Mouse (Mus musculus): ENCODE measurements around the gene Icam1. TPM values are rescaled to one million over a fixed set of nuclear protein-coding genes. Genes with fewer than 3 reads are reported as not detected.
"Not testable (repeated sequence)": the region's sequence is repeated elsewhere in the genome, so short reads cannot be mapped to it uniquely, and the experiment has no call there.

The Icam1 gene
- polyA plus RNA-seq, 1 experiment from 2014 or later = 8.1 TPM

DNA sequence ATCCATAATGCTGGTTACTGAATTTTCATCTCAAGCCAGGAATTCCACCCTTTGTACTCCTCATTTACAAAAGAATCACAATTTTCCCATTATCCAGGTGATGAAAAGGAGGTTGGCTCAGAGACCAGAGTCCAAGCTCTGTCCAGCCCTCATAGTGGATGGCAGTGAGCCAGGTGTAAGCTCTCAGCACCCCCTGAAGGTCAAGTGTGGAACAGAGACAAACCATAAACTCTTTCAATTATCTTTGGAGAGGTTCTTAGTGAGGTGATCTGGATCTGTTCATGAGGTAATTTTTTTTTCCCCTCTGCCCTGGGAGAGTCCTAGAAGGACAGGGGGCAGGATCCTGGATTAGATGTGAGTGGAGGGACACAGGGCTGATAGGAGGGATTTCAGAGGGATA lies 15.0 kb upstream of the Icam1 start:
- no peak overlapping the region for H3K9ac ChIP-seq (ENCODE audit: low read depth, low read length)
- no peak for ATAC-seq (replicated peaks; ENCODE audit: insufficient number of reproducible peaks, low FRiP score, low TSS enrichment)

DNA sequence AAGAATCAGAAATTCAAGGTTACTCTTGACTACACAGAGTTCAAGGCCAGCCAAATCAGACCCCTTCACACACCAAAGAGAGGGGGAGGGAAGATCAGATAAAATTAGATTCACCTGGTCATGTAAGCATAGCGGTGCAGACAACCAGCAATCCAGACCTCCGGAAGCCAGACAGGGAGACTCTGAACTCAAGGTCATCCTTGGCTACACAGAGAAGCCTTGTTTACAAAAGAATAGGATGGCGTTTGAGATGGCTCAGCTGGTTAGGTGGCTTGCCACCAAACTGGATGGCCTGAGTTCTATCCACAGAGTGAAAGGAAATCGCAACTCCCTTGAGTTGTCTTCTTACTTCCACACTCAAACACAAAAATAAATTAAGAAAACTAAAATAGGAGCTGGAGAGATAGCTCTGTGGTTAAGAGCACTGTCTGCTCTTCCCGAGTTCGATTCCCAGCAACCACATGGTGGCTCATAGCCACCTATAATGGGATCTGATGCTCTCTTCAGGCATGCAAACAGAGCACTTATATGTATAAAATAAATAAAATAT lies 14.1 kb upstream of the Icam1 start:
- Histone ChIP-seq H3K4me3 (ENCODE audit: low read depth, low read length) (peak overlapping the region; percentile 80; the same call in 1 of the 2 replicates), H3K4me2 (no peak overlapping the region), H3K9me3 (replicated peaks; ENCODE audit: control insufficient read depth, low read length) (no peaks in the 10 kb centered on the region), H3K9ac (ENCODE audit: low read depth, low read length) (no peak overlapping the region), H3K4me1 (ENCODE audit: control insufficient read depth, insufficient read depth, low read length) (no peaks in the 10 kb centered on the region), H3K36me3 (ENCODE audit: control insufficient read depth, insufficient read depth, low read length) (peaks cover 6% of the 10 kb centered on the region; the same call in 1 of the 2 replicates), H3K27ac (ENCODE audit: low read depth, low read length) (no peak overlapping the region), H3K27me3 (ENCODE audit: control insufficient read depth, insufficient read depth, low read length) (no peaks in the 10 kb centered on the region)
- 68% methylated on average over 6 of the region's 6 CpGs for WGBS (ENCODE audit: insufficient replicate concordance)
- no peak for ATAC-seq (replicated peaks; ENCODE audit: insufficient number of reproducible peaks, low FRiP score, low TSS enrichment)

More for the DNA sequence above, 15.0 kb upstream of the Icam1 start:
- no peak overlapping the region for H3K4me3 ChIP-seq (ENCODE audit: low read depth, low read length)
- no peaks in the 10 kb centered on the region for H3K4me1 ChIP-seq (ENCODE audit: control insufficient read depth, insufficient read depth, low read length)
- no peak overlapping the region for H3K27ac ChIP-seq (ENCODE audit: low read depth, low read length)
- H3K36me3 ChIP-seq (ENCODE audit: control insufficient read depth, insufficient read depth, low read length) = no peaks in the 10 kb centered on the region
- no peaks in the 10 kb centered on the region for H3K27me3 ChIP-seq (ENCODE audit: control insufficient read depth, insufficient read depth, low read length)
- no peak overlapping the region for H3K4me2 ChIP-seq
- H3K9me3 ChIP-seq (replicated peaks; ENCODE audit: control insufficient read depth, low read length) = no peaks in the 10 kb centered on the region

GRCm38 (mm10) chr9:21002270-21002626 lies 13.5 kb upstream of the Icam1 start:
- Histone ChIP-seq H3K36me3 (ENCODE audit: control insufficient read depth, insufficient read depth, low read length) (peaks cover 9% of the 10 kb centered on the region; the same call in 1 of the 2 replicates), H3K27me3 (ENCODE audit: control insufficient read depth, insufficient read depth, low read length) (no peaks in the 10 kb centered on the region), H3K27ac (ENCODE audit: low read depth, low read length) (peak overlapping the region; percentile 73), H3K4me1 (ENCODE audit: control insufficient read depth, insufficient read depth, low read length) (no peaks in the 10 kb centered on the region), H3K9ac (ENCODE audit: low read depth, low read length) (peak overlapping the region; percentile 89), H3K9me3 (replicated peaks; ENCODE audit: control insufficient read depth, low read length) (no peaks in the 10 kb centered on the region), H3K4me2 (peak overlapping the region; percentile 89), H3K4me3 (ENCODE audit: low read depth, low read length) (peak overlapping the region; percentile 80)
- no peak for ATAC-seq (replicated peaks; ENCODE audit: insufficient number of reproducible peaks, low FRiP score, low TSS enrichment)
- WGBS (ENCODE audit: insufficient replicate concordance) = 15% methylated on average over 7 of the region's 7 CpGs

- H3K4me3 ChIP-seq (ENCODE audit: low read depth, low read length) = peak within 1 kb of the TSS; percentile 80
- peak within 1 kb of the TSS; percentile 73 for H3K27ac ChIP-seq (ENCODE audit: low read depth, low read length)
- peak; percentile 60 for ATAC-seq (replicated peaks; ENCODE audit: insufficient number of reproducible peaks, low FRiP score, low TSS enrichment)
- peaks cover 13% of the 10 kb centered on the region; the same call in 1 of the 2 replicates for H3K36me3 ChIP-seq (ENCODE audit: control insufficient read depth, insufficient read depth, low read length)
- H3K9me3 ChIP-seq (replicated peaks; ENCODE audit: control insufficient read depth, low read length) = no peaks in the 10 kb centered on the region
- H3K27me3 ChIP-seq (ENCODE audit: control insufficient read depth, insufficient read depth, low read length) = no peaks in the 10 kb centered on the region
- peak within 1 kb of the TSS; percentile 89 for H3K9ac ChIP-seq (ENCODE audit: low read depth, low read length)
- under 1% methylated on average over 72 of the region's 72 CpGs for WGBS (ENCODE audit: insufficient replicate concordance)
- H3K4me1 ChIP-seq (ENCODE audit: control insufficient read depth, insufficient read depth, low read length) = no peaks in the 10 kb centered on the region
- peak within 1 kb of the TSS; percentile 89 for H3K4me2 ChIP-seq
Measured at GRCm38 (mm10) chr9:21002627-21003551, 12.9 kb upstream of the Icam1 start, which contains the start of gene Mrpl4. Mrpl4 (plus strand) TSS chr9:21002738.

- no peaks in the 10 kb centered on the region for H3K9me3 ChIP-seq (replicated peaks; ENCODE audit: control insufficient read depth, low read length)
- no peaks in the 10 kb centered on the region for H3K4me1 ChIP-seq (ENCODE audit: control insufficient read depth, insufficient read depth, low read length)
- no peak overlapping the region for H3K4me2 ChIP-seq
- H3K36me3 ChIP-seq (ENCODE audit: control insufficient read depth, insufficient read depth, low read length) = peaks cover 22% of the 10 kb centered on the region
- H3K9ac ChIP-seq (ENCODE audit: low read depth, low read length) = no peak overlapping the region
- no peak overlapping the region for H3K4me3 ChIP-seq (ENCODE audit: low read depth, low read length)
- 87% methylated on average over 10 of the region's 10 CpGs for WGBS (ENCODE audit: insufficient replicate concordance)
- ATAC-seq (replicated peaks; ENCODE audit: insufficient number of reproducible peaks, low FRiP score, low TSS enrichment) = no peak
- no peaks in the 10 kb centered on the region for H3K27me3 ChIP-seq (ENCODE audit: control insufficient read depth, insufficient read depth, low read length)
- no peak overlapping the region for H3K27ac ChIP-seq (ENCODE audit: low read depth, low read length)
Measured at GRCm38 (mm10) chr9:21007313-21007952, 8.4 kb upstream of the Icam1 start.

DNA sequence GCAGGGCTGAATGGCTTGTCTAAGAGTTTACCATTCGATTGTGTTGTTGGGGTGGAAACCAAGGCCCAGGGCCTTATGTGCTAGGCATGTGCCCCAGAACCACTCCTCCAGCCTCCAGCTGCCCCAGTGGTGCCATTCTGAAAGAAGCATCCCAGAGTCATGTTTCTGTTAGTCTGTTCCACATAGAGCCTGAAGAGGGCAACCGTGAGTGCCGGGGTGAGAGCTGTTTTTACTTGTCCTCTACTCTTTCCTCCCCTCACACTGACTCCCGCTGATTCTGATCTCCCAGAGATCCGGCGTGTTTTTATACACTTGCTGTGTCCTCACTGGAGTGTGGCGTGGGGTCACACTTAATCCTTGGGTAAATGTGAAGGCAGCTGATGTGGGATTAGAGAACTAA lies 7.8 kb upstream of the Icam1 start:
- Histone ChIP-seq H3K4me3 (ENCODE audit: low read depth, low read length) (no peak overlapping the region), H3K4me2 (no peak overlapping the region), H3K9ac (ENCODE audit: low read depth, low read length) (no peak overlapping the region), H3K4me1 (ENCODE audit: control insufficient read depth, insufficient read depth, low read length) (no peaks in the 10 kb centered on the region), H3K27ac (ENCODE audit: low read depth, low read length) (no peak overlapping the region), H3K9me3 (replicated peaks; ENCODE audit: control insufficient read depth, low read length) (no peaks in the 10 kb centered on the region), H3K27me3 (ENCODE audit: control insufficient read depth, insufficient read depth, low read length) (no peaks in the 10 kb centered on the region), H3K36me3 (ENCODE audit: control insufficient read depth, insufficient read depth, low read length) (peaks cover 22% of the 10 kb centered on the region)
- no peak for ATAC-seq (replicated peaks; ENCODE audit: insufficient number of reproducible peaks, low FRiP score, low TSS enrichment)
- WGBS (ENCODE audit: insufficient replicate concordance) = 77% methylated on average over 7 of the region's 7 CpGs

- WGBS (ENCODE audit: insufficient replicate concordance) = 46% methylated on average over 2 of the region's 2 CpGs
- no peaks in the 10 kb centered on the region for H3K9me3 ChIP-seq (replicated peaks; ENCODE audit: control insufficient read depth, low read length)
- H3K4me1 ChIP-seq (ENCODE audit: control insufficient read depth, insufficient read depth, low read length) = peaks cover 6% of the 10 kb centered on the region
Measured at GRCm38 (mm10) chr9:21010362-21010761, 5.4 kb upstream of the Icam1 start.

DNA sequence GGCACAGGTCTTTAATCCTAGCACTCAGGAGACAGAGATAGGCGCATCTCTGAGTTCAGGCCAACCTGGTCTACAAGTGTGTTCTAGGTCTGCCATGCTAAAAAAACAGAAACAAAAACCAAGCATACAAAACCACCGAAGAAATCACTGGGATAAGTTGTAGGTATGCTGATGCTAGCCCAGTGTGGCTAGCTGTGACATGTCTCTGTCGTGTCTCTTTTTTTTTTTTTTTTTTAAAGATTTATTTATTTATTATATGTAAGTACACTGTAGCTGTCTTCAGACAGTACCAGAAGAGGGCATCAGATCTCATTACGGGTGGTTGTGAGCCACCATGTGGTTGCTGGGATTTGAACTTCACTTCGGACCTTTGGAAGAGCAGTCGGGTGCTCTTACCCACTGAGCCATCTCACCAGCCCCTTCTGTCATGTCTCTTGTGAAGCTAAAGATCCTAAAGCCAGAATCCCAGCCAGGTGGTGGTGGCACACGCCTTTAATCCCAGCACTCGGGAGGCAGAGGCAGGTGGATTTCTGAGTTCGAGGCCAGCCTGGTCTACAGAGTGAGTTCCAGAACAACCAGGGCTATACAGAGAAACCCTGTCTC lies 4.7 kb upstream of the Icam1 start:
- H3K9me3 ChIP-seq (replicated peaks; ENCODE audit: control insufficient read depth, low read length); H3K4me3 ChIP-seq (ENCODE audit: low read depth, low read length); H3K27ac ChIP-seq (ENCODE audit: low read depth, low read length); H3K9ac ChIP-seq (ENCODE audit: low read depth, low read length); H3K4me1 ChIP-seq (ENCODE audit: control insufficient read depth, insufficient read depth, low read length); H3K4me2 ChIP-seq; ATAC-seq (replicated peaks; ENCODE audit: insufficient number of reproducible peaks, low FRiP score, low TSS enrichment): not testable (repeated sequence)
- 62% methylated on average over 9 of the region's 9 CpGs for WGBS (ENCODE audit: insufficient replicate concordance)
- H3K36me3 ChIP-seq (ENCODE audit: control insufficient read depth, insufficient read depth, low read length) = peaks cover 22% of the 10 kb centered on the region
- peaks cover 18% of the 10 kb centered on the region for H3K27me3 ChIP-seq (ENCODE audit: control insufficient read depth, insufficient read depth, low read length)

More at GRCm38 (mm10) chr9:21010362-21010761, 5.4 kb upstream of the Icam1 start:
- Histone ChIP-seq H3K4me2 (no peak overlapping the region), H3K27ac (ENCODE audit: low read depth, low read length) (no peak overlapping the region), H3K36me3 (ENCODE audit: control insufficient read depth, insufficient read depth, low read length) (peaks cover 22% of the 10 kb centered on the region), H3K27me3 (ENCODE audit: control insufficient read depth, insufficient read depth, low read length) (peaks cover 13% of the 10 kb centered on the region), H3K4me3 (ENCODE audit: low read depth, low read length) (no peak overlapping the region), H3K9ac (ENCODE audit: low read depth, low read length) (no peak overlapping the region)
- ATAC-seq (replicated peaks; ENCODE audit: insufficient number of reproducible peaks, low FRiP score, low TSS enrichment) = no peak

Data from heart, embryonic 11.5 days (tissue).